Comparison of ENCODE assay signal across 8 mouse cellular contexts in genomic region chr11:75769206-75769605, GRCm38 (mm10). TPM values are rescaled to one million over a fixed set of nuclear protein-coding genes. Genes with fewer than 3 reads are reported as not detected.
DNase-seq lines count a peak whose midpoint lies in the region; ATAC-seq and TF ChIP-seq lines count a peak whose summit lies in the region.

No protein-coding gene starts in this region.

- H3K27me3 ChIP-seq in cerebellum, adult 2 months (ENCODE audit: control insufficient read depth, insufficient read depth, low read length) = no peaks in the 10 kb centered on the region
- no peaks in the 10 kb centered on the region for H3K27me3 ChIP-seq in forebrain, postnatal 0 days (ENCODE audit: insufficient read depth, low read length)
- no peaks in the 10 kb centered on the region for H3K27me3 ChIP-seq in lung, embryonic 14.5 days (ENCODE audit: insufficient read depth, low read length)

- TF ChIP-seq POLR2A in cerebellum, adult 2 months (IDR thresholded peaks at IDR 0.05; ENCODE audit: borderline replicate concordance, insufficient read depth, low read length) = no peak; the same call in 1 of the 2 replicates
- no peak for TF ChIP-seq POLR2A in olfactory bulb, adult 2 months (IDR thresholded peaks at IDR 0.05; ENCODE audit: insufficient read depth, low read depth, low read length)

- peaks cover 15% of the 10 kb centered on the region for H3K4me1 ChIP-seq in cerebellum, adult 2 months (ENCODE audit: control insufficient read depth, insufficient read depth, low read length)
- H3K4me1 ChIP-seq in forebrain, postnatal 0 days (ENCODE audit: insufficient read depth) = no peaks in the 10 kb centered on the region
- no peaks in the 10 kb centered on the region for H3K4me1 ChIP-seq in lung, embryonic 14.5 days (ENCODE audit: insufficient read depth)
- peaks cover 2% of the 10 kb centered on the region; the same call in 1 of the 2 replicates for H3K4me1 ChIP-seq in olfactory bulb, adult 2 months (ENCODE audit: control insufficient read depth, insufficient read depth, low read length)

- H3K27ac ChIP-seq in cerebellum, adult 2 months (ENCODE audit: insufficient read depth, low read length) = no peak overlapping the region
- no peak overlapping the region for H3K27ac ChIP-seq in forebrain, postnatal 0 days (ENCODE audit: low read depth, low read length)
- 0 out of 2 replicates have a peak overlapping the region, but pooled peaks have one; percentile 15 for H3K27ac ChIP-seq in lung, embryonic 14.5 days (ENCODE audit: low read depth)
- no peak overlapping the region for H3K27ac ChIP-seq in olfactory bulb, adult 2 months (ENCODE audit: insufficient read depth, low read depth, low read length)

- peaks cover 30% of the 10 kb centered on the region for H3K36me3 ChIP-seq in forebrain, postnatal 0 days (ENCODE audit: insufficient read depth)
- H3K36me3 ChIP-seq in lung, embryonic 14.5 days (ENCODE audit: insufficient read depth) = peaks cover 38% of the 10 kb centered on the region

- peak; percentile 74 for TF ChIP-seq CTCF in cerebellum, adult 2 months (IDR thresholded peaks at IDR 0.05; ENCODE audit: borderline replicate concordance, insufficient read depth, low read depth, low read length)
- peak; percentile 81 for TF ChIP-seq CTCF in forebrain, postnatal 0 days (IDR thresholded peaks at IDR 0.05; ENCODE audit: low read depth)
- peak; percentile 85 for TF ChIP-seq CTCF in lung, embryonic 14.5 days (IDR thresholded peaks at IDR 0.05; ENCODE audit: low read depth)
- no peak; the same call in 1 of the 2 replicates for TF ChIP-seq CTCF in olfactory bulb, adult 2 months (IDR thresholded peaks at IDR 0.05; ENCODE audit: insufficient read depth, low read depth, low read length)

- H3K4me2 ChIP-seq in forebrain, postnatal 0 days (ENCODE audit: low read depth) = peak overlapping the region; percentile 39
- H3K4me2 ChIP-seq in lung, embryonic 14.5 days = peak overlapping the region; percentile 43

- DNase-seq in MEL-GATA-1-ER (ENCODE audit: extremely low read depth, low read depth) = peak; percentile 59
- peak; percentile 86 for DNase-seq in cerebellum, adult 2 months
- DNase-seq in forebrain, postnatal 0 days = peak; percentile 78
- DNase-seq in heart, postnatal 4 days = peak; percentile 93
- peak; percentile 75 to 80 for DNase-seq in layer of hippocampus, adult 8-10 months (ENCODE audit: low spot score in 2 of 2)
- DNase-seq in lung, embryonic 14.5 days = peak; percentile 93
- DNase-seq in thymus, adult 18-20 months = peak; percentile 63 to 70

- under 1% methylated on average over 23 of the region's 23 CpGs for WGBS in cerebellum, adult 2 months
- under 1% methylated on average over 23 of the region's 23 CpGs for WGBS in forebrain, postnatal 0 days
- under 1% methylated on average over 23 of the region's 23 CpGs for WGBS in lung, embryonic 14.5 days
- under 1% methylated on average over 23 of the region's 23 CpGs for WGBS in olfactory bulb, adult 2 months

- H3K4me3 ChIP-seq in cerebellum, adult 2 months (replicated peaks; ENCODE audit: insufficient read depth, low read depth, low read length) = peak overlapping the region; percentile 59
- no peak overlapping the region for H3K4me3 ChIP-seq in forebrain, postnatal 0 days (ENCODE audit: low read depth, low read length)
- H3K4me3 ChIP-seq in lung, embryonic 14.5 days (ENCODE audit: low read depth, low read length) = no peak overlapping the region
- H3K4me3 ChIP-seq in olfactory bulb, adult 2 months (ENCODE audit: insufficient read depth, low read depth, low read length) = peak overlapping the region; percentile 38

- peak overlapping the region; percentile 25; the same call in 1 of the 2 replicates for H3K9ac ChIP-seq in forebrain, postnatal 0 days
- H3K9ac ChIP-seq in lung, embryonic 14.5 days = no peak overlapping the region

- no peaks in the 10 kb centered on the region for H3K9me3 ChIP-seq in forebrain, postnatal 0 days (ENCODE audit: low read length)
- no peaks in the 10 kb centered on the region for H3K9me3 ChIP-seq in lung, embryonic 14.5 days (ENCODE audit: low read depth, low read length)

- peak; percentile 94 for ATAC-seq in forebrain, postnatal 0 days
- peak; percentile 91 for ATAC-seq in lung, embryonic 14.5 days (ENCODE audit: insufficient read depth)

RNA-seq across cellular contexts. Expression of gene Doc2b, which starts 26.6 kb away (rescaled TPM):
- 32.1 and 36.7 TPM in 2 replicates for polyA plus RNA-seq in cerebellum, adult 2 months (2012; rRNA removed)
- 13.3 and 16.2 TPM in 2 replicates for total RNA-seq in forebrain, postnatal 0 days (2014; rRNA removed)
- polyA plus RNA-seq in forebrain, postnatal 0 days (2015; fragmentation: Nextera tagmentation; extraction: Ambion mirVana) = 3.5 and 5.3 TPM in 2 replicates
- under 1 TPM; 0.33 to 0.47 TPM for total RNA-seq in heart, postnatal 4 days (2021)
- total RNA-seq in layer of hippocampus, adult 8-10 months (2022) = 100 to 1,000 TPM in 2 of 4 experiments, 10 to 100 TPM in 2; 60.4 to 104 (median 86.0) TPM
- 1.1 TPM in 2 replicates for polyA plus RNA-seq in lung, embryonic 14.5 days (2014; fragmentation: Nextera tagmentation; extraction: Ambion mirVana)
- polyA plus RNA-seq in olfactory bulb, adult 2 months (2012; ENCODE audit: insufficient read depth, insufficient read length, low replicate concordance, missing spikeins) = not detected in 2 replicates

RNA-seq across cellular contexts. Expression of gene Ywhae, which starts 36.5 kb away (rescaled TPM):
- polyA plus RNA-seq in cerebellum, adult 2 months (2012; rRNA removed) = 870 and 906 TPM in 2 replicates
- 309 and 330 TPM in 2 replicates for total RNA-seq in forebrain, postnatal 0 days (2014; rRNA removed)
- 1,517 and 1,700 TPM in 2 replicates for polyA plus RNA-seq in forebrain, postnatal 0 days (2015; fragmentation: Nextera tagmentation; extraction: Ambion mirVana)
- total RNA-seq in heart, postnatal 4 days (2021) = 100 to 1,000 TPM; 826 to 885 TPM
- 1,000 to 10,000 TPM; 1,071 to 1,270 (median 1,168) TPM for total RNA-seq in layer of hippocampus, adult 8-10 months (2022)
- polyA plus RNA-seq in lung, embryonic 14.5 days (2014; fragmentation: Nextera tagmentation; extraction: Ambion mirVana) = 1,066 and 1,071 TPM in 2 replicates
- 855 and 954 TPM in 2 replicates for polyA plus RNA-seq in olfactory bulb, adult 2 months (2012; ENCODE audit: insufficient read depth, insufficient read length, low replicate concordance, missing spikeins)

Comparison
In these comparisons a context has a peak if more than half of its experiments do, and no peak if none do; other contexts are left out.
1. H3K4me3 ChIP-seq: peak in cerebellum, adult 2 months (single experiment) and olfactory bulb, adult 2 months (single experiment); none in forebrain, postnatal 0 days (single experiment) and lung, embryonic 14.5 days (single experiment).
2. Peak in every context shown above with its lines, with median percentiles within 50 percentile points of each other: DNase-seq.